Mouse (Mus musculus) heart, postnatal 36 days (tissue): Measurements from ENCODE around the gene Card19. TPM values are rescaled to one million over a fixed set of nuclear protein-coding genes. Genes with fewer than 3 reads are reported as not detected.

Experiments
- DNase-seq, 2 experiments: peaks; one replicate each; pipeline ENCODE4 v3.0.0; 2021 to 2022
- intact Hi-C: fragments of 180-260 bp; cut with DNase I; formaldehyde crosslinking; loops from one replicate; pipeline ENCODE4 v1.15.1; 2025
- total RNA-seq, 2 experiments: library from RNA; stranded (reverse); gene quantifications; 2 replicates each; pipeline ENCODE4 v1.2.3; 2021

Card19 gene
- total RNA-seq, 2 experiments from 2014 or later = 152 to 164 TPM

- intact Hi-C loops = no loop called here
- DNase-seq = no peak
Observed at GRCm38 (mm10) chr13:49233792-49234572, 18.1 kb upstream of the Card19 start.

GRCm38 (mm10) chr13:49225633-49226032 is 9.8 kb upstream of the Card19 start:
- intact Hi-C loops = no loop called here
- DNase-seq = no peak

GRCm38 (mm10) chr13:49225159-49225558 is 9.3 kb upstream of the Card19 start:
- intact Hi-C loops = no loop called here
- DNase-seq = no peak

- DNase-seq = no peak
- intact Hi-C loops = no loop called here
Observed at GRCm38 (mm10) chr13:49224729-49225128, 8.9 kb upstream of the Card19 start.

GRCm38 (mm10) chr13:49224314-49224713 is 8.5 kb upstream of the Card19 start:
- DNase-seq = no peak
- intact Hi-C loops = no loop called here

- DNase-seq = no peak
- intact Hi-C loops = no loop called here
Observed at GRCm38 (mm10) chr13:49220912-49221311, 5.1 kb upstream of the Card19 start.

GRCm38 (mm10) chr13:49219367-49219766 is 3.5 kb upstream of the Card19 start:
- DNase-seq = no peak
- intact Hi-C loops = loop anchor here (5.0 to 10.0 kb wide), 2 partner anchors 163 to 435 kb away; partner anchors contain the start of genes Cenpp and Nol8

- no peak for DNase-seq
- intact Hi-C loops = loop anchor here (5.0 to 10.0 kb wide), 2 partner anchors 164 to 436 kb away; partner anchors contain the start of genes Cenpp and Nol8
Observed at GRCm38 (mm10) chr13:49218651-49219050, 2.8 kb upstream of the Card19 start.

GRCm38 (mm10) chr13:49216808-49217561 is 1.1 kb upstream of the Card19 start:
- intact Hi-C loops = loop anchor here (5.0 to 10.0 kb wide), 2 partner anchors 165 to 438 kb away; partner anchors contain the start of genes Cenpp and Nol8
- no peak for DNase-seq

GRCm38 (mm10) chr13:49216220-49216552 is 349 bp upstream of the Card19 start:
- no peak for DNase-seq
- intact Hi-C loops = loop anchor here (5.0 to 10.0 kb wide), 2 partner anchors 166 to 439 kb away; partner anchors contain the start of genes Cenpp and Nol8

GRCm38 (mm10) chr13:49215128-49215503 is 721 bp downstream of the Card19 start:
- no peak for DNase-seq
- intact Hi-C loops = loop anchor here (5.0 to 10.0 kb wide), 2 partner anchors 167 to 440 kb away; partner anchors contain the start of genes Cenpp and Nol8

- DNase-seq = no peak
- intact Hi-C loops = loop anchor here (1.0 to 10.0 kb wide), 2 partner anchors 24 to 440 kb away; partner anchors contain the start of genes Cenpp and Nol8
Observed at GRCm38 (mm10) chr13:49214454-49214853, 1.4 kb downstream of the Card19 start.

GRCm38 (mm10) chr13:49213531-49213932 is 2.3 kb downstream of the Card19 start:
- peak; percentile 36 to 56 for DNase-seq
- intact Hi-C loops = loop anchor here (10.0 kb wide), 1 partner anchor 441 kb away; the partner anchor contains the start of genes Cenpp and Nol8

- DNase-seq = no peak
- intact Hi-C loops = loop anchor here (10.0 kb wide), 1 partner anchor 442 kb away; the partner anchor contains the start of genes Cenpp and Nol8
Observed at GRCm38 (mm10) chr13:49212711-49213500, 2.9 kb downstream of the Card19 start.

GRCm38 (mm10) chr13:49209306-49209705 is 6.5 kb downstream of the Card19 start:
- intact Hi-C loops = no loop called here
- no peak for DNase-seq

GRCm38 (mm10) chr13:49206341-49206740 is 9.5 kb downstream of the Card19 start:
- intact Hi-C loops = no loop called here

GRCm38 (mm10) chr13:49205381-49205998 is 10.3 kb downstream of the Card19 start:
- peak; percentile 88 to 89 for DNase-seq
- intact Hi-C loops = loop anchor here (1.0 kb wide), 1 partner anchor 33 kb away; no protein-coding TSS in a partner anchor

More at GRCm38 (mm10) chr13:49206341-49206740, 9.5 kb downstream of the Card19 start:
- no peak for DNase-seq

GRCm38 (mm10) chr13:49202556-49202955 is 13.3 kb downstream of the Card19 start:
- intact Hi-C loops = no loop called here

GRCm38 (mm10) chr13:49200688-49201087 is 15.1 kb downstream of the Card19 start:
- intact Hi-C loops = no loop called here
- no peak for DNase-seq

More at GRCm38 (mm10) chr13:49202556-49202955, 13.3 kb downstream of the Card19 start:
- no peak for DNase-seq

- DNase-seq = no peak
Observed at GRCm38 (mm10) chr13:49199891-49200290, 15.9 kb downstream of the Card19 start.

More at GRCm38 (mm10) chr13:49199891-49200290, 15.9 kb downstream of the Card19 start:
- intact Hi-C loops = no loop called here
